Mouse (Mus musculus): ENCODE measurements at regions not wholly inside any gene's neighbourhood (a gene's known extent, or its start where the extent isn't known, plus 50 kb on each side); places are given as distances from the start of the nearest gene placed in this dataset.

GRCm38 (mm10) chr7:74224378-74224777 lies 210.9 kb upstream of the St8sia2 start:
- Histone ChIP-seq H3K9ac (no peak overlapping the region), H3K4me1 (no peaks in the 10 kb centered on the region), H3K36me3 (no peaks in the 10 kb centered on the region), H3K4me3 (replicated peaks) (no peak overlapping the region), H3K27ac (no peak overlapping the region), H3K4me2 (no peak overlapping the region), H3K9me3 (no peaks in the 10 kb centered on the region), H3K27me3 (replicated peaks) (no peaks in the 10 kb centered on the region)
- WGBS, result 80% methylated on average over 3 of the region's 3 CpGs
- no peak for ATAC-seq (ENCODE audit: insufficient read depth, low FRiP score, low read depth)

GRCm38 (mm10) chr7:74200661-74201060 lies 187.2 kb upstream of the St8sia2 start:
- Histone ChIP-seq H3K4me3 (replicated peaks) (no peak overlapping the region), H3K27ac (no peak overlapping the region), H3K4me1 (no peaks in the 10 kb centered on the region), H3K9me3 (no peaks in the 10 kb centered on the region), H3K9ac (no peak overlapping the region), H3K27me3 (replicated peaks) (no peaks in the 10 kb centered on the region), H3K4me2 (no peak overlapping the region), H3K36me3 (no peaks in the 10 kb centered on the region)
- WGBS, result 36% methylated on average over 4 of the region's 4 CpGs
- no peak for ATAC-seq (ENCODE audit: insufficient read depth, low FRiP score, low read depth)

- ATAC-seq (ENCODE audit: insufficient read depth, low FRiP score, low read depth), result no peak
- Histone ChIP-seq H3K27ac (no peak overlapping the region), H3K9ac (no peak overlapping the region), H3K4me3 (replicated peaks) (no peak overlapping the region), H3K4me2 (no peak overlapping the region), H3K9me3 (no peaks in the 10 kb centered on the region), H3K27me3 (replicated peaks) (no peaks in the 10 kb centered on the region), H3K4me1 (no peaks in the 10 kb centered on the region), H3K36me3 (no peaks in the 10 kb centered on the region)
- 89% methylated on average over 6 of the region's 6 CpGs for WGBS
These were observed 185.3 kb upstream of the St8sia2 start for GRCm38 (mm10) chr7:74198796-74199195.

- no peak overlapping the region for H3K27ac ChIP-seq
- no peak for ATAC-seq (ENCODE audit: insufficient read depth, low FRiP score, low read depth)
These were observed 171.2 kb upstream of the St8sia2 start for GRCm38 (mm10) chr7:74184661-74185060.

GRCm38 (mm10) chr7:74174206-74174605 lies 160.7 kb upstream of the St8sia2 start:
- H3K27me3 ChIP-seq (replicated peaks), result no peaks in the 10 kb centered on the region
- H3K27ac ChIP-seq, result no peak overlapping the region
- no peak overlapping the region for H3K4me3 ChIP-seq (replicated peaks)
- H3K4me1 ChIP-seq, result no peaks in the 10 kb centered on the region; the same call in 1 of the 2 replicates
- WGBS, result 69% methylated on average over 5 of the region's 5 CpGs
- no peak for ATAC-seq (ENCODE audit: insufficient read depth, low FRiP score, low read depth)
- H3K4me2 ChIP-seq, result no peak overlapping the region
- H3K36me3 ChIP-seq, result no peaks in the 10 kb centered on the region
- H3K9me3 ChIP-seq, result no peaks in the 10 kb centered on the region
- H3K9ac ChIP-seq, result no peak overlapping the region

More at GRCm38 (mm10) chr7:74184661-74185060, 171.2 kb upstream of the St8sia2 start:
- Histone ChIP-seq H3K4me2 (no peak overlapping the region), H3K27me3 (replicated peaks) (no peaks in the 10 kb centered on the region), H3K4me3 (replicated peaks) (no peak overlapping the region), H3K9me3 (no peaks in the 10 kb centered on the region), H3K36me3 (no peaks in the 10 kb centered on the region), H3K4me1 (no peaks in the 10 kb centered on the region), H3K9ac (no peak overlapping the region)

GRCm38 (mm10) chr7:74173230-74173612 lies 159.7 kb upstream of the St8sia2 start:
- Histone ChIP-seq H3K4me2 (no peak overlapping the region), H3K36me3 (no peaks in the 10 kb centered on the region), H3K9ac (no peak overlapping the region), H3K27me3 (replicated peaks) (no peaks in the 10 kb centered on the region), H3K27ac (0 out of 2 replicates have a peak overlapping the region, but pooled peaks have one; percentile 8), H3K9me3 (no peaks in the 10 kb centered on the region), H3K4me1 (no peaks in the 10 kb centered on the region; the same call in 1 of the 2 replicates), H3K4me3 (replicated peaks) (no peak overlapping the region)
- ATAC-seq (ENCODE audit: insufficient read depth, low FRiP score, low read depth), result peak; percentile 56; the same call in 1 of the 2 replicates
- WGBS, result 10% methylated on average over 2 of the region's 2 CpGs

GRCm38 (mm10) chr7:74172504-74173229 lies 159.2 kb upstream of the St8sia2 start:
- no peak for ATAC-seq (ENCODE audit: insufficient read depth, low FRiP score, low read depth)
- H3K9ac ChIP-seq, result no peak overlapping the region
- no peaks in the 10 kb centered on the region for H3K9me3 ChIP-seq
- no peaks in the 10 kb centered on the region for H3K36me3 ChIP-seq
- WGBS, result 37% methylated on average over 4 of the region's 4 CpGs
- no peak overlapping the region for H3K4me2 ChIP-seq
- H3K4me3 ChIP-seq (replicated peaks), result no peak overlapping the region
- no peak overlapping the region for H3K27ac ChIP-seq
- no peaks in the 10 kb centered on the region; the same call in 1 of the 2 replicates for H3K4me1 ChIP-seq
- H3K27me3 ChIP-seq (replicated peaks), result no peaks in the 10 kb centered on the region

- no peaks in the 10 kb centered on the region for H3K27me3 ChIP-seq (replicated peaks)
- H3K4me2 ChIP-seq, result no peak overlapping the region
- no peak for ATAC-seq (ENCODE audit: insufficient read depth, low FRiP score, low read depth)
- H3K36me3 ChIP-seq, result no peaks in the 10 kb centered on the region
- no peaks in the 10 kb centered on the region for H3K9me3 ChIP-seq
- H3K4me1 ChIP-seq, result no peaks in the 10 kb centered on the region
- H3K27ac ChIP-seq, result no peak overlapping the region
- no peak overlapping the region for H3K9ac ChIP-seq
- WGBS, result 62% methylated on average over 4 of the region's 4 CpGs
- H3K4me3 ChIP-seq (replicated peaks), result no peak overlapping the region
These were observed 138.1 kb upstream of the St8sia2 start for GRCm38 (mm10) chr7:74151590-74151989.

- ATAC-seq (ENCODE audit: insufficient read depth, low FRiP score, low read depth), result no peak
- no peak overlapping the region for H3K9ac ChIP-seq
- no peak overlapping the region for H3K4me2 ChIP-seq
- H3K9me3 ChIP-seq, result no peaks in the 10 kb centered on the region
- H3K36me3 ChIP-seq, result no peaks in the 10 kb centered on the region
- no peaks in the 10 kb centered on the region for H3K4me1 ChIP-seq
- H3K27ac ChIP-seq, result no peak overlapping the region
- WGBS, result 83% methylated on average over 3 of the region's 3 CpGs
- no peak overlapping the region for H3K4me3 ChIP-seq (replicated peaks)
- H3K27me3 ChIP-seq (replicated peaks), result no peaks in the 10 kb centered on the region
These were observed 129.7 kb upstream of the St8sia2 start for GRCm38 (mm10) chr7:74143236-74143635.

GRCm38 (mm10) chr7:74138169-74138568 lies 124.7 kb upstream of the St8sia2 start:
- ATAC-seq (ENCODE audit: insufficient read depth, low FRiP score, low read depth), result no peak

GRCm38 (mm10) chr7:74130206-74130836 lies 116.8 kb upstream of the St8sia2 start:
- H3K4me1 ChIP-seq, result no peaks in the 10 kb centered on the region
- WGBS, result 60% methylated on average over 8 of the region's 8 CpGs

More at GRCm38 (mm10) chr7:74138169-74138568, 124.7 kb upstream of the St8sia2 start:
- no peaks in the 10 kb centered on the region for H3K9me3 ChIP-seq
- no peaks in the 10 kb centered on the region for H3K4me1 ChIP-seq
- WGBS, result 63% methylated on average over 6 of the region's 6 CpGs
- H3K4me2 ChIP-seq, result no peak overlapping the region
- no peak overlapping the region for H3K27ac ChIP-seq
- H3K36me3 ChIP-seq, result no peaks in the 10 kb centered on the region
- H3K27me3 ChIP-seq (replicated peaks), result no peaks in the 10 kb centered on the region
- no peak overlapping the region for H3K4me3 ChIP-seq (replicated peaks)
- H3K9ac ChIP-seq, result no peak overlapping the region

GRCm38 (mm10) chr7:74112071-74112470 lies 98.6 kb upstream of the St8sia2 start:
- WGBS, result 42% methylated on average over 2 of the region's 2 CpGs
- ATAC-seq (ENCODE audit: insufficient read depth, low FRiP score, low read depth), result 0 out of 2 replicates have a peak, but pooled peaks have one; percentile 56
- H3K4me1 ChIP-seq, result no peaks in the 10 kb centered on the region

More at GRCm38 (mm10) chr7:74130206-74130836, 116.8 kb upstream of the St8sia2 start:
- Histone ChIP-seq H3K36me3 (no peaks in the 10 kb centered on the region), H3K9ac (no peak overlapping the region), H3K9me3 (no peaks in the 10 kb centered on the region), H3K4me3 (replicated peaks) (no peak overlapping the region), H3K4me2 (no peak overlapping the region), H3K27ac (no peak overlapping the region), H3K27me3 (replicated peaks) (no peaks in the 10 kb centered on the region)
- ATAC-seq (ENCODE audit: insufficient read depth, low FRiP score, low read depth), result no peak

More at GRCm38 (mm10) chr7:74112071-74112470, 98.6 kb upstream of the St8sia2 start:
- H3K9me3 ChIP-seq, result no peaks in the 10 kb centered on the region
- H3K27me3 ChIP-seq (replicated peaks), result no peaks in the 10 kb centered on the region
- H3K4me2 ChIP-seq, result no peak overlapping the region
- no peak overlapping the region for H3K4me3 ChIP-seq (replicated peaks)
- no peak overlapping the region for H3K27ac ChIP-seq
- no peak overlapping the region for H3K9ac ChIP-seq
- no peaks in the 10 kb centered on the region for H3K36me3 ChIP-seq
